Mouse (Mus musculus) heart, postnatal 36 days (tissue): ENCODE data around the gene Mafg. TPM values are rescaled to one million over a fixed set of nuclear protein-coding genes. Genes with fewer than 3 reads are reported as not detected.
"Not testable (repeated sequence)": the region's sequence is repeated elsewhere in the genome, so short reads cannot be mapped to it uniquely, and the experiment has no call there.

Experiments used
- DNase-seq, 2 experiments: peaks; one replicate each; pipeline ENCODE4 v3.0.0; 2021 to 2022
- intact Hi-C: fragments of 180-260 bp; cut with DNase I; formaldehyde crosslinking; loops from one replicate; pipeline ENCODE4 v1.15.1; 2025
- total RNA-seq, 2 experiments: library from RNA; stranded (reverse); gene quantifications; 2 replicates each; pipeline ENCODE4 v1.2.3; 2021

The Mafg gene
- 10 to 100 TPM; 39.3 to 43.8 TPM for total RNA-seq

DNA sequence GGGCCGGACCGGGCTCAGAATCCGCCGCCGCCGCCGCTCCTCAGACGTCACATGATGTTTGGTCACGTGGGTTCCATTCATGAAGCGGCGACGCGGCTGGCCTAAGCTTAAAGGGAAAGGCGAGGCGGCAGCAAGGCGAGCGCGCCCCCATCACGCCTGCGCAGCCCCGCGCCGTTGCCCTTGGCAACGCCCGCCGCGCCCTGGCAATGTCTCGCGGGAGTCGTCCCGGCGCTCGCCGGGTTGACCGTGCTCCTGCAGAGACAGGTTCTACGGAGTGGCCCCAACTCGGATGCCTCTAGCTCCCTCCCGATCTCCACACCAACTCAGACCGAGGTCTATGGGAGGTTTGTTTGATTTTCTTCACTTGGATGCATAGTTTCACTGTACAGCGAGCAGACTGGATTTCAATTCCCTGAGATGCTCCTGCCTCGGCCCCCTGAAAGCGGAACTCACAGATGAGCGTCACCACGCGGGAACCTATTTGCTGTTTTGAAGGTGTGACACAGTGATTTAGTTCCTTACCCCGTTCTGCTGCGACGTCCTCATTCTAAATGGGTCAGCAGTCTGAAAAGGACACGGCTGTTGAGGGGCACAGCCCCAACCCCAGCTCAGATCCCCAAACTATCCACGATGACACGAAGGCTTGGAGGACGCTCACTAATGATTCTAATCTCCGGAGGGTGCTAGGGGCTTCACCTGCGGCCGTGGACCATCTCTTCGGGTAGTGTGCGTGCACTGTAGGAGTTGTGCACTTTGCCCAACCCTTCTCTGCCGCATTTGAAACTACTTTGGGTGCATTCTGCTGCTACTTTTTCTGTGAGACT is at the start of gene Mafg:
Gene Mafg, minus strand, starts transcription at position 81 of the 824 bp plus-strand sequence.
- DNase-seq = peak; percentile 88 to 92
- intact Hi-C loops = no loop called here

DNA sequence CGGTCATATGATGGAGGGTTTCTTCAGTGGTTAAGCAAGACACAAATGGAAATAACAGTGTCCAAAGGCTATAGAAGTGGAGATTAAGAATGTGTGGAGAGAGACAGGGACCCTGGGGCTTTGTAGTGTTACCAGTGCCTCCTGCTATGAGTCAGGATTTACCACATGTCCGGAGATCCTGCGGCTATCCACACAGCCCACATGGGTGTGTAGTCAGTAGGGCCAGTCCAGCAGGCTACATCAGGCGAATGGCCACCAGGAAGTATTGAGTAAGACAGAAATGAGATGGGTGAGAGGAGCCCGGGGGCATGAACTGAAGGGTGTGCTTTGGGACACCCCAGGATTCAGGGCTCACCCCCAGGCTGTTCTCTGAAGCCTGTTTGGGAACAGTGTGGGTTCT is 49.3 kb upstream of the Mafg start:
- intact Hi-C loops = no loop called here
- DNase-seq = no peak

DNA sequence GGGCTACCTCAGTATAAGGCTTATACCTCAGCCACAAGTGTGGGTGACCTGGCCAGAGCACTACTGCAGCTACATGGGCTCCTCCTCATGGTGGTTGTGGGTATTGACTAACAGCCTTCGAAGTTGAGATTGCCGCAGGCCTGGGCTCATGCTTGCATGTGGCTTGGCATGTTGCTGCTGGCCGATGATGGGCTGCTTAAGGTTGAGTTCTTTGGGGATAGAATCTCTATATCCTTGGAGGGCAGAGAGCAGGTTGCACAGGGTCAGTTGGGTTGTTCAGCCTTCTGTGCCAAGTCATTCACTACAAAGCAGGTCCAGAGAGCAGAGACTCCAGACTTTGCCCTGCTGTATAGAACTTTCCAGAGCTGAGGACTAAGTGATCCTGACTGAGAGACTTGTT is 46.5 kb upstream of the Mafg start:
- intact Hi-C loops = no loop called here
- DNase-seq = no peak

DNA sequence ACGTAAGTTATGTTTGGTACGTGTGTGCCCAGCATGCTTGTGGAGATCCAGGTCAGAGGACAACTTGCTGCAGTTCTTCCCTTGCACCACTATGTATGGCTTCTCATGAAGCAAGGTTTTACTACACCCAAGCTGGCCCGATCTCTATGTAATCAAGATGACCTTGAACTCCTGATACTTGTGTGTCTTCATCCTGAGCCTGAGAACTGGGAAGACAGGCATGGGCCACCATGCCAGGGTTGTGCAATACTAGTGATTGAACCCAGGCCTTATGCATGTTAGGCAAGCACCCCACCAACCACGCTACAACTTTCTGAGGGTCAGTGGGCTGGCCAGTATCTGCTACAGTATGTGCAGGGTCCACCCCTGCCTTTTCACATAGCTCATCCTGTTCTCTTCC is 43.6 kb upstream of the Mafg start:
- no peak for DNase-seq
- intact Hi-C loops = no loop called here

DNA sequence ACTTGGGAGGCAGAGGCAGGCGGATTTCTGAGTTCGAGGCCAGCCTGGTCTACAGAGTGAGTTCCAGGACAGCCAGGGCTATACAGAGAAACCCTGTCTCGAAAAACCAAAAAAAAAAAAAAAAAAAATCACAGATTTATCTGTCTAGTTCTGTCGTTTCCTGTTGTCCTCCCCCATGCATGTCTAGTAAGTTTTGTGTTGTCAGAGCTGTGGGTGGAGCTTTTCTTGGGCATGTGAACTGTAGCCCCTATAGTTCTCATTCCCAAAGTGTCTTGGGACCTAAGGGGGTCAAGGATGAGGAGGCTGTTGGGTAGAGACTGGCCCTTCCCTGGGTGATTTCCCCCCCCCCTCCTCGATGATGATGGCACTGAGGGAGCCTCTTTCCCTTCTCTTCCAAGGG is 42.5 kb upstream of the Mafg start:
- intact Hi-C loops, DNase-seq: not testable (repeated sequence)

DNA sequence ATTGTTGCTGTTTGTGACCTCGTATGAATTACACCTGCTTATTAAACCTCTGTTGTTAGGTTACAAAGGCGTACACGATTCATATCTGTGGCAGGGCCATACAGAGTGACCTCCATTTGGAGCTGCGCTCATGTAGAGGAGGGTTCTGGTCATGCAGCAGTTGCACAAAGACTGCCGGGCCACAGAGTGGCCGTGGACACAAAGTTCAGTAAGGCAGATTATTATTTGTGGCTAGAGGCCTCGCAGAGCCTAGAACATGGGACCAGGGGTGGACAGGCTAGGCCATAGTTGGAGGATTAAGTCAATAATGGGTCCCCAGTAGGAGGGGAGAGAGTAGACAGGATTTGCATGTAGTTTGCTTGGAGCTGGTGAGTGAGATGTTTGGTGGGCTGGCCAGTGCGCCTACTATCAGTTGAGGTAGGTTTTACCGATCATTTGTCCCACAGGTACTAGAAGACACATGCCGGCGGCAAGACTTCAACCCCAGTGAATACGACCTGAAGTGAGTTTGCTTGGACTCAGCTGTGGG is 40.3 kb upstream of the Mafg start:
- no peak for DNase-seq
- intact Hi-C loops = loop anchor here (5.0 kb wide), 2 partner anchors 46 to 181 kb away; partner anchors contain the start of genes Sirt7 and Slc25a10

DNA sequence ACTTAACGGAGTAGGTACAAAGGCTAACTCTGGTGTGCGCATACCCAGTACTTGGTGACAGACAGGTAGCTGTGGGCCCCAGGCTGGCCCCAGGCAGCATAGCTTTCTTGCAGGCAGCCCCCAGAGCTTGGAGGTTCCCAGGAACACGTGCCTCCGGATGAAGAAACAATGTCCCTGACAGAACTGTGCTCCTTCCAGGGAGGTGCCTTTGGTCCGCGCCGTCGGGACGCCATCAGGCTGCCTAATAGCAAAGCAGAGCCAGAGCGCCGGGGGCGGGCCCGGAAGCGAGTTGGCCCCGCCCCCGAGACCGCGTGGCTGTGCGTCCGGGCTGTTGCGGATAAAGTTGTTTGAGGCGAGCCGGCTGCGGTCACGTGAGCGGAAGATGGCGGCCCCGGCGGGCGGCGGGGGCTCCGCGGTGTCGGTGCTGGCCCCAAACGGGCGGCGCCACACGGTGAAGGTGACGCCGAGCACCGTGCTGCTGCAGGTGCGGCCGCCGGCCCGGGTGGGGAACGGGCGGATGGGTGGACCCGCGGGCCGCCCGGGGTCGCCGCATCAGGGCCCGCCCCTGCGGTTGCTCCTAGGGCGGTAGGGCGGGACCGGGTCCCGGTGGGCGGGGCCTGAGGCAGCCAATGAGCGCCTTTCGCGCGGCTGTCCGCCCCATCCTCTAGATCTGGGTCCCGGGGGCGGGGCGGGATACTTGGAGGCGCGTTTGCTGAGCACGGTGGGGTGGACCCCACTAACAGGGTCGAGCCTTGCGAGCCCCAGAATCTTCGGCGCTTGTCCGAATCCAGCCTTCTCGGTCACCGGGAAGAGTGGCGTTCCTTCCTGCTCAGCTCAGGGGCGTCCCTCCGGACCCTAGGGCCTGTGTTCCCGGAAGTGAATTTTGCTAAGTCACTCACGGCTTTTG is 39.5 kb upstream of the Mafg start, which contains the start of gene Aspscr1:
Gene Aspscr1, plus strand, starts transcription at position 287 of the 907 bp plus-strand sequence.
- intact Hi-C loops = loop anchor here (5.0 kb wide), 2 partner anchors 46 to 181 kb away; partner anchors contain the start of genes Sirt7 and Slc25a10
- DNase-seq = peak; percentile 95 to 98

DNA sequence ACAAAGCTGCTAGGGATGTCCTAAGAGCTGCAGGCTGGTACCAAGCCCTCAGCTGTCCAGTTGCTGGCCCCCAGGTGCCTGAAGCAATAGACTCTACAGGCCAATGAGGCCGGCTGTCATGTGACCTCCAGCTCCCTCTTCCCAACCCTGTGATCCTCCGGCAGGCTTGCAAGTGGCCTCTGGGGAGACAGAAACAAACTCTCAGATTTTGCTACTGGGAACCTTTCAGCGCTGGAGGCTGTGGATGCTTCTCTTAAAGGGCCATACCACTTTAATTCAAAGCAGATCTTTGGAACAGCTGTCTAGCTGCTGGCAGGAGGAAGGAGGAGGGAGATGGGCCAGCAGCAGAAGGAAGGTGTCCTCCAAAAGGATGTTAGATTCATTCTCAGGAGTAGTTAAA is 33.2 kb upstream of the Mafg start:
- DNase-seq = no peak
- intact Hi-C loops = no loop called here

DNA sequence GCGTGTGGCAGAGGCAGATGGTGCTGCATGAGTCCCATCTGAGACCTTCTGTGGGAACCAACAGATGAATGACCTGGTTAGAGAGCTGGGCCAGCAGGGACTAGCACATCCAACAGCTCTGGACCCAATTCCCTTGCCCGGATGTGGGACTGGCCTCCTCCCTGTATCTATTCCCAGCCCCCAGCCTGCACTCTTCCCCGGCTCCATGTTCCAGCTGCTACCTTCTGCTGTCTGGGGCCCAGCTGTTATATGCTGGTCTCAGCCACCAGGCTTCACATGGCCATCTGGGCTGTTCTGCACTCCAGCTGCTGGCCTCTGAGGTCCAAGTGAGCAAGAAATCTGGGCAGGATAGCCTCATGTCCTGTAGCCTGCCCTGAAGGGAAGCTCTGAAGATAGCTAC is 32.0 kb upstream of the Mafg start:
- intact Hi-C loops = no loop called here
- DNase-seq = peak; percentile 59

DNA sequence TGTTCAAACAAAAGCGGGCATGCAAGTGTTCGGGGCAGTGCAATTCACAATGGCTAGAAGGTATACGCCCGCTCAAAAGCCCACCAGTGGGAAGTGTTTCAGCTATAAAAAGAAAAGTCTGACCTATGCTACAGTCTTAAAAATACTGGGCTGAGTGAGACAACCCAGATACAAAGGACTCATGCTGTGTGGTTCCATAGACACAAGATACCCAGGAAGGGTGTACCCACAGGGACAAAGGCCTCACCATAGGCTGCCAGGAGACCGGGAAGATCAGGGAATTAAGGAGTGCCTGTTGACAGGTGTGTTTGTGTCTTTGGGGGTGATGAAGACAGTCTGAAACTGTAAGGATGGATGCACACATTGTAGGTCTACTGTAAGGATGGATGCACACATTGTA is 30.3 kb upstream of the Mafg start:
- intact Hi-C loops = no loop called here
- DNase-seq = no peak

DNA sequence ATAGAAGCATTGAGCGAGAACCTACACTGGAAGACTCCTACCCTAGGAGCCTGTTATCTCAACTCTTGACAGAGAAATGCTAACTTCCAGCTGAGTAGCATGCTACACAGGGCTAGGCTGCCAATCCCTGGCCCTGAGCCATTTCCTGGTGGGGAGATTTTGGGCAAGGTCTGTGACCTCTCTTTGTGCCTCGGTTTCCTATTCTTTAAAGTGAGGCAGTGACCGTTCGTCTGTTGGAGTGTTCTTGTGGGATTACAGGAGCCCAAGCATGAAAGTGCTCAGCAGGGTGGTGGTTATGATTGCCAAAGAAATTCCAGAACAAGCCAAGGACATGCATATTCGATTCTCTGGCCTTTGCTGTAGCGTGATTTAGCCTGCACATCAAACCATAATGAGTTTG is 29.4 kb upstream of the Mafg start:
- intact Hi-C loops = no loop called here
- DNase-seq = no peak

DNA sequence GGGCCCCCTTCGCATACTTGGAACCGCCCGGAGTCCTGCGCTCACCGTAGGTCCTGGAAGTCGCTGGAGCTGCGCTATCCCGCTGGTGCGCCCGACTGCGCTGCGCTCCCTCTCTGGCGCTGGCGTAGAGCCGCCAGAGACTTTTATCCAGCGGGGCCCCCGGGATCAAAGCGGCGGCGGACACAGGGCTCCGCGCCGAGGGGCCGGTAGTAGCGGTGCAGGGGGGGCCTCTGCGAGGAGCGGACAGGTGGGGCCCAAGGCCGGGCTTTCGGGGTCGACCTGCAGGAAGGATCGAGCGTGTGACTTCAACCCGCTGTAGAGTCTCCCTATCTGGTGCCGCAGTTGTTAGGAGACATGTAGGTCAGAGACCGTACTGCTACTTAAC is 27.7 kb upstream of the Mafg start, which contains the start of gene Notum:
Gene Notum, minus strand, starts transcription at position 100 of the 385 bp plus-strand sequence.
- intact Hi-C loops = no loop called here
- no peak for DNase-seq

DNA sequence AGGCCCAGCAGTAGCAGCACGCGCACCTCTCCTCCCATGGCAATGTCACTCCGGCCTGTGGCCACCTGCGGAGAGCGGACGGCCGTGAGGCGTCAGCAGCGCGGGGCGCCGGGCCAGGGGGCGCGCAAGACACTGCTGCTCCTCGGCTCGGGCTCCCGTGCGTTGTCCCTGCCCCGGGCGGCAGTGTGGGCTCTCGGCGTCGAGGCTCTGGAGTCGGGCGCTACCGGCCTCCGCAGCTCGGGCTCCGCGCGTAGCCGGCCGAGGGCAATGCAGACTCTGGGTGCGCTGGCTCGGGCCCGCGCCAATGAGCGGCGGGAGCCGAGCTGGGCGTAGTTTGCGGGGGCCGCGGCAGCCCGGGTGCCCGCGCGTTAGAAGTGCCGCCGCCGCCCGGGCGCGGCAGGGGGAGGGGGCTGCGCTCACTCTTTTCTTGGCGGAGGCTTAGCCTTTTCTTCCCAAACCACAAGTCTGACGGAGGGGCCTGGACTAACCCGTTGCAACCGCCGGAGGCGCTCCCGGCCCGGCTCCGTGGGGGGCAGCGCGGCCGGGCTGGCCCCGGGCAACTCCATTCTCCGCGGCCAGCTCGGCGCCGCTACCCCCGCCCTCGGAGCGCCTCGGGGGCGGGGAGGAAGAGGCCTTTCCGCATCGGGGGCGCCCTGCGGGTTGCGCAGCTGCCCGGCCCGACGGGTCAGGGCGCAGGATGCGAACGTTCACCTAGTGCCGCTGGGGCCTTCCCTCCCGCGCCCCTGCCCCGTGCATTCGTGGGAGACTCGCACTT is 27.1 kb upstream of the Mafg start:
- intact Hi-C loops = no loop called here
- peak in 1 of 2 experiments; percentile 37 for DNase-seq

DNA sequence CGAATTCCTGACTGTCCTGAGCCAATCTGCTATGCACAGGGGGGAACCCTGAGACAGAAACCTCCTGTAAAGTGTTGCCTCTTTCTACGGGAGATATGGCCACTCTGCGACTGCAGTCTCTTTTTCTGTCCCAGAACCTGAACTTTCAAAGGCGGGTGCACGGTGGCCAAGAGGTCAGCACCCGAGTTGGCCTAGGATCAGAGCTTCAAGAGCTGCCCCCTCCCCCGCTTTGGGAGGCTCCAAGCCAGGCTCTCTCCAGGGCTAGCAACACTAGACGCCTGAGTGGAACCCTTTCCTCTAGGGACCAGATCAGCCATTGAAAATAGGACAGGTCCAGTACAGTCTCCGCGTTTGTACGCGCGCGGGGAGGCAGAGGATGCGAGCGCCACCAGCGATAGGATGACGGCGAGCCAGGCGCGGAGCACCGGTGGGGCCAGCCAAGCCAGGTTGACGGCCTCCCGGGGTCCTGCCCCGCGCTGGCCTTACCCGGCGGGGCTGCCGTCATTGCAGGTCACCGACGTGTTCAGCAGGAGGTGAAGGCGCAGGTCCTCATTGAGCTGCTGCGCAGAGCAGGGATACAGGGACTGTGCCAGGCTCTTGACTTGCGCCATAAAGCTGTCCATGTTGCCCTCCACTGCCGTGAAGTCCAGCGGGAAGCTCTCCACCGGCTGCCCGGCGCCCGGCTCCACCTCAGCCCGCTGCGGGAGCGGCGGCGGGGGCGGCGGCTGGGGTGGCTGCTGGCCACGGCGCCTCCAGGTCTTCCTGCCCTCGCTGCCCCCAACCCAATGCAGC is 26.3 kb upstream of the Mafg start:
- no peak for DNase-seq
- intact Hi-C loops = loop anchor here (1.0 to 2.0 kb wide), 2 partner anchors 53 to 117 kb away; no protein-coding TSS in a partner anchor

DNA sequence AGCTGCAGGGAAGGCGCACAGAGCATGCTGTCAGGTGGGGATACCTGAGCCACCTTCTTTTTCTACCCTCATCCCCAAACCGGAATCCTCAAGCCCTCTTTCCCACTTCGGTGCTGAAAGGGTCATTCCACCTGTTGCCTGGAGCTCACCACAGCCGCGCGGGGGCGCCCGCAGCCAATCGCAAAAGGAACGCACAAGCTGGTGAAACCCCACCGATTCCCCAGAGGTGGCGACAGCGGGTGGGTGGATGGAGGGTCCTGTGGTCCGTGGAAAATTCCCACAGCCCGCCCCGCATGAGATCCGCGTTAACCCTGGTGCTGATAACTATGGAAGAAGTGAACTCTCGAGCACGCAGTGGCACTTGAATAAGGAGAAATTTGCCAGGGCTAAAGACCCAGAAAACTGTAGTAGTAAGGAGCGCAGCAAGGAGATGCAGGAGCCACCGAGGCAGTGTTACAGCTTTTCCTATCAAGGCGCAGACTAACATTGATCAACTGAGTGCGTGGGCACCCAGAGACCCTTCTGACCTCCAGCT is 25.5 kb upstream of the Mafg start:
- DNase-seq = peak; percentile 78 to 81
- intact Hi-C loops = loop anchor here (1.0 to 2.0 kb wide), 2 partner anchors 53 to 118 kb away; no protein-coding TSS in a partner anchor

DNA sequence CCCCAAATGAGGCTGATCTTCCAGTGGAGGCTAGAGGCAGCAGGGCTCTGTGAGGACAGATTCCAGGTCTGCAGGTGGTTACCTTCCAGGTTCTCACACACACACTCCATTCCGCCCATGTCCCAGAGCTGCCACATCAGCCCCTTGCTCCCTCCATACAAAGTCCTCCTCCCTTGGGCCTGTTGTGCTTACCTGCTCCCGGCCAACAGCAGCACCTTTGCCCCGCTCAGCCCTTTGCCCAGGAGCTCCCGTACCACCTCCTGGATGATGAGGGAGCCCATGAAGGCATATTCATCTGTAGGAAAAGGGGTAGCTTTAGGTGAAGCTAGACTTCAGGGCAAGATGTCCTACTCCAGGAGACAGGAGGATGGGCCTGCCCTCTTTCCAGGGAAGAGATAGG is 23.9 kb upstream of the Mafg start:
- intact Hi-C loops = no loop called here
- DNase-seq = no peak

DNA sequence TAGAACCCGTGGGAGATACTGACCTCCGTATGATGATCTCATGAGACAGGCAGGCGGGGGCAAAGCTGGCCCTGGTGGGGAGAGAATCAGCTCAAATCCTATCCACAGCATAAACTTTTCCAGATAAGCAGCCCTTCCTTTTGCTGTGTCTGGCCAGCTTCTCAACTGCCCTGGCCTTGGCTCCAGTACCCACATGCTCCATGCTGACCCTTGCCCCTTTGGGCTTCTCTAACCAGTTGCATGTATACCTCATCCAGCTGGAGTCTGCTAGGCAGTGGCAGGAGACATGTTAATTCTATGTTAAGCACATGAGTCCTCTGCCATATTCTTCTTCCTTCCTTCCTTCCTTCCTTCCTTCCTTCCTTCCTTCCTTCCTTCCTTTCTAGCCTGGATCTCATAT is 21.3 kb upstream of the Mafg start:
- DNase-seq = no peak
- intact Hi-C loops = no loop called here

DNA sequence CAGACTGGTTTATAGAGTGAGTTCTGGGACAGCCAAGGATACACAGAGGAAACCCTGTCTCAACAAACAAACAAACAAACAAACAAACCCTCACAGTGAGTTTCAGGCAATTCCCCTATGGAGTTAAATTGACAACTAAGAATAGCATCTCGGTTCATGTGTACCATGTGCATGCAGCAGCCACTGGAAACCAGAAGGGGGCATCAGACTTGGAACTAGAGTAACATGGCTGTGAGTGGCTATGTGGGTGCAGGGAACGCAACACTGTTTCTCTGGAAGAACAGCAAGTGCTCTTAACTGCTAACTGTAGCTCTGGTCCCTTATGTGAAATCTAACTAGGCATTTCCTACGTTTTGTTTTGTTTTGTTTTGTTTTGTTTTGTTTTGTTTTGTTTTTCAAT is 18.5 kb upstream of the Mafg start:
- intact Hi-C loops = no loop called here

DNA sequence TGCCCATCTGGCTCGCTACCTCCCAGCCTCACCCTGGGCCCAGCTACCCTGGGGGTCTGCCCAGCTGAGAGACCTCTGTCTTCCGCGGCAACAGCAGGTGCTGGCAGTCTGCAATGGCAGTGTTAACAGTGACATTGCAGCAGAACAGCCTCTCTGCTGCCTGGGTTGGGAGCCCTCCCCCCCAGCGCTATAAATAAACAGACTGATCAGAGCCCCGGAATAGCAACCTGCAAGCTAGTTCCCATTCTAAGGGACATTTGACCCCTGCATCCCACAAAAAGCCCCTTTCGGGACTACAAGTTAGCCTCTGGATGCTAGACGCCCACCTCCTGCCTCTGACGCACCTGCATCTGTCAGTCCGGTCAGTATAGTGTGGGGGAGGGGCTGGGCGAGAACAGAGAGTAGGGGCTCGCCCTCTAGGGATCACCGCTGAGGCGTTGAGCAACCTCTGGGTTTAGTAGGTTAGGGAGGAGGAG is 14.6 kb upstream of the Mafg start, which contains the start of gene Myadml2:
Gene Myadml2, minus strand, starts transcription at position 158 of the 476 bp plus-strand sequence.
- DNase-seq = peak in 1 of 2 experiments; percentile 66
- intact Hi-C loops = no loop called here

More for the DNA sequence above, 18.5 kb upstream of the Mafg start:
- DNase-seq = no peak
